Mouse (Mus musculus) lung, embryonic 16.5 days (tissue): Measurements from ENCODE around the gene Tmco5b. TPM values are rescaled to one million over a fixed set of nuclear protein-coding genes. Genes with fewer than 3 reads are reported as not detected.

Source experiments
- ATAC-seq: fragments of 200-750 bp; cut with Nextera tagmentation; 2 replicates; pipeline ENCODE4 v1.8.0; 2017; ENCODE audit warnings: low read depth, mild to moderate bottlenecking, moderate library complexity
- H3K27ac ChIP-seq: fragments of 300-500 bp; sonication (generic); 2 replicates; pipeline ENCODE4 v1.5.1; 2014; ENCODE audit warnings: mild to moderate bottlenecking, control low read depth, low read length
- H3K27me3 ChIP-seq: fragments of 300-500 bp; sonication (generic); 2 replicates; pipeline ENCODE4 v1.6.1; 2014; ENCODE audit warnings: low read depth, low read length, mixed read lengths; ENCODE audit not compliant: control insufficient read depth, insufficient read depth
- H3K36me3 ChIP-seq: fragments of 300-500 bp; sonication (generic); 2 replicates; pipeline ENCODE4 v1.6.1; 2014; ENCODE audit warnings: low read length; ENCODE audit not compliant: control insufficient read depth, insufficient read depth
- H3K4me1 ChIP-seq: fragments of 300-500 bp; sonication (generic); replicated peaks from 2 replicates; pipeline ENCODE4 v1.6.1; 2014; ENCODE audit warnings: low read length, mixed read lengths; ENCODE audit not compliant: control insufficient read depth, insufficient read depth
- H3K4me2 ChIP-seq: fragments of 300-500 bp; sonication (generic); 2 replicates; pipeline ENCODE4 v1.6.1; 2014; ENCODE audit warnings: low read depth, low read length, control low read depth
- H3K4me3 ChIP-seq: fragments of 300-500 bp; sonication (generic); 2 replicates; pipeline ENCODE4 v1.5.1; 2014; ENCODE audit warnings: mild to moderate bottlenecking, low read length, control low read depth
- H3K9ac ChIP-seq: fragments of 300-500 bp; sonication (generic); 2 replicates; pipeline ENCODE4 v1.6.1; 2014; ENCODE audit warnings: low read length, control low read depth
- H3K9me3 ChIP-seq: fragments of 300-500 bp; sonication (generic); 2 replicates; pipeline ENCODE4 v1.6.1; 2016; ENCODE audit warnings: low read length; ENCODE audit not compliant: control insufficient read depth
- WGBS: fragments of 180-500 bp; shearing (Covaris S2); extraction: QIAGEN DNeasy Blood & Tissue Kit; methylation state at CpG from one replicate; pipeline ENCODE4 v1.1.7; 2014; 5-methylcytosine and 5-hydroxymethylcytosine counted together
- polyA plus RNA-seq: library from polyadenylated mRNA; unstranded; fragments of >200 nt; fragmentation: Nextera tagmentation; extraction: Ambion mirVana; gene quantifications from 2 replicates; pipeline ENCODE4 v1.2.1, GENCODE M21; 2015

Gene Tmco5b
- polyA plus RNA-seq, 1 experiment from 2014 or later: not detected

- Histone ChIP-seq H3K36me3 (no peaks in the 10 kb centered on the region), H3K4me3 (no peak overlapping the region), H3K4me1 (no peaks in the 10 kb centered on the region), H3K4me2 (no peak overlapping the region), H3K9me3 (no peaks in the 10 kb centered on the region), H3K27me3 (no peaks in the 10 kb centered on the region), H3K27ac (no peak overlapping the region), H3K9ac (no peak overlapping the region)
- ATAC-seq: no peak
- WGBS: 91% methylated on average over 3 of the region's 3 CpGs
Observed at GRCm38 (mm10) chr2:113335561-113336294, 50.2 kb downstream of the Tmco5b start.

- H3K4me2 ChIP-seq: no peak overlapping the region
- H3K9ac ChIP-seq: no peak overlapping the region
- no peak overlapping the region for H3K4me3 ChIP-seq
- H3K4me1 ChIP-seq: no peaks in the 10 kb centered on the region
- ATAC-seq: no peak
- no peaks in the 10 kb centered on the region for H3K27me3 ChIP-seq
- no peaks in the 10 kb centered on the region for H3K9me3 ChIP-seq
- WGBS: 83% methylated on average over 2 of the region's 2 CpGs
- no peaks in the 10 kb centered on the region for H3K36me3 ChIP-seq
- H3K27ac ChIP-seq: no peak overlapping the region
Observed at GRCm38 (mm10) chr2:113344536-113344935, 59.0 kb downstream of the Tmco5b start.

Other genes starting within 250 kb of the Tmco5b start
- gene Ryr3, start 68.6 kb upstream of the Tmco5b start, polyA plus RNA-seq: 2.0 and 3.2 TPM in 2 replicates
- gene Fmn1, start 42.0 kb downstream of the Tmco5b start, polyA plus RNA-seq: 2.2 TPM in 2 replicates